Mouse (Mus musculus): ENCODE data around the gene Myo3b. TPM values are rescaled to one million over a fixed set of nuclear protein-coding genes. Genes with fewer than 3 reads are reported as not detected.

Gene Myo3b
- polyA plus RNA-seq, 1 experiment from 2014 or later: 0.62 TPM

GRCm38 (mm10) chr2:70278425-70279277 lies 239.7 kb downstream of the Myo3b start:
- no peak for DNase-seq (ENCODE audit: low spot score)

- DNase-seq (ENCODE audit: low spot score): peak; percentile 56
Measured at GRCm38 (mm10) chr2:70284109-70284508, 245.2 kb downstream of the Myo3b start.

GRCm38 (mm10) chr2:70291063-70291462 lies 252.1 kb downstream of the Myo3b start:
- DNase-seq (ENCODE audit: low spot score): no peak

GRCm38 (mm10) chr2:70292776-70293175 lies 253.8 kb downstream of the Myo3b start:
- no peak for DNase-seq (ENCODE audit: low spot score)

- DNase-seq (ENCODE audit: low spot score): no peak
Measured at GRCm38 (mm10) chr2:70302905-70303304, 264.0 kb downstream of the Myo3b start.

- no peak for DNase-seq (ENCODE audit: low spot score)
Measured at GRCm38 (mm10) chr2:70315125-70315524, 276.2 kb downstream of the Myo3b start.

GRCm38 (mm10) chr2:70315734-70316133 lies 276.8 kb downstream of the Myo3b start:
- DNase-seq (ENCODE audit: low spot score): no peak

GRCm38 (mm10) chr2:70317850-70318249 lies 278.9 kb downstream of the Myo3b start:
- DNase-seq (ENCODE audit: low spot score): no peak

GRCm38 (mm10) chr2:70318861-70319555 lies 280.1 kb downstream of the Myo3b start:
- no peak for DNase-seq (ENCODE audit: low spot score)

GRCm38 (mm10) chr2:70322767-70323166 lies 283.8 kb downstream of the Myo3b start:
- DNase-seq (ENCODE audit: low spot score): no peak

GRCm38 (mm10) chr2:70327602-70328001 lies 288.7 kb downstream of the Myo3b start:
- no peak for DNase-seq (ENCODE audit: low spot score)

- DNase-seq (ENCODE audit: low spot score): no peak
Measured at GRCm38 (mm10) chr2:70332905-70333304, 294.0 kb downstream of the Myo3b start.

- DNase-seq (ENCODE audit: low spot score): no peak
Measured at GRCm38 (mm10) chr2:70333553-70333952, 294.6 kb downstream of the Myo3b start.

GRCm38 (mm10) chr2:70336551-70336950 lies 297.6 kb downstream of the Myo3b start:
- DNase-seq (ENCODE audit: low spot score): no peak

- DNase-seq (ENCODE audit: low spot score): no peak
Measured at GRCm38 (mm10) chr2:70337208-70337611, 298.3 kb downstream of the Myo3b start.

- DNase-seq (ENCODE audit: low spot score): no peak
Measured at GRCm38 (mm10) chr2:70337869-70338268, 298.9 kb downstream of the Myo3b start.

GRCm38 (mm10) chr2:70339061-70339460 lies 300.1 kb downstream of the Myo3b start:
- DNase-seq (ENCODE audit: low spot score): no peak

- DNase-seq (ENCODE audit: low spot score): no peak
Measured at GRCm38 (mm10) chr2:70339501-70339900, 300.6 kb downstream of the Myo3b start.

- no peak for DNase-seq (ENCODE audit: low spot score)
Measured at GRCm38 (mm10) chr2:70340224-70340623, 301.3 kb downstream of the Myo3b start.

- no peak for DNase-seq (ENCODE audit: low spot score)
Measured at GRCm38 (mm10) chr2:70345126-70345525, 306.2 kb downstream of the Myo3b start.

- DNase-seq (ENCODE audit: low spot score): no peak
Measured at GRCm38 (mm10) chr2:70347511-70347910, 308.6 kb downstream of the Myo3b start.

- no peak for DNase-seq (ENCODE audit: low spot score)
Measured at GRCm38 (mm10) chr2:70348793-70349553, 310.0 kb downstream of the Myo3b start.
